Mouse (Mus musculus) lung, adult 2 months (tissue): ENCODE results near the gene Mllt3.

Experiments used
- CTCF ChIP-seq: fragments of 200-500 bp; IDR thresholded peaks from 2 replicates; pipeline ENCODE4 v1.5.1; 2011; ENCODE audit warnings: mild to moderate bottlenecking, low read length, control low read depth; ENCODE audit not compliant: insufficient read depth
- POLR2A ChIP-seq: fragments of 200-500 bp; IDR thresholded peaks from 2 replicates; pipeline ENCODE4 v1.6.1; 2011; ENCODE audit warnings: low read depth, mild to moderate bottlenecking, control low read depth, low read length, borderline replicate concordance; ENCODE audit errors: extremely low read depth

GRCm38 (mm10) chr4:88003159-88003948 is 29.8 kb downstream of the Mllt3 start:
- TF ChIP-seq CTCF (no peak), POLR2A (no peak)
